Mouse (Mus musculus) heart, postnatal 25 days (tissue): ENCODE measurements around the gene Gm14137. TPM values are rescaled to one million over a fixed set of nuclear protein-coding genes. Genes with fewer than 3 reads are reported as not detected.

Source experiments
- DNase-seq: peaks from one replicate; pipeline ENCODE4 v3.0.0; 2022; ENCODE audit warnings: low spot score
- intact Hi-C: fragments of 180-260 bp; cut with DNase I; formaldehyde crosslinking; loops from one replicate; pipeline ENCODE4 v1.15.1; 2025
- total RNA-seq, 2 experiments: library from RNA; stranded (reverse); gene quantifications; 2 replicates each; pipeline ENCODE4 v1.2.3; 2021

Gm14137 gene
- total RNA-seq = under 1 TPM in 1 of 2 experiments, not detected in 1; 0.08 TPM

DNA sequence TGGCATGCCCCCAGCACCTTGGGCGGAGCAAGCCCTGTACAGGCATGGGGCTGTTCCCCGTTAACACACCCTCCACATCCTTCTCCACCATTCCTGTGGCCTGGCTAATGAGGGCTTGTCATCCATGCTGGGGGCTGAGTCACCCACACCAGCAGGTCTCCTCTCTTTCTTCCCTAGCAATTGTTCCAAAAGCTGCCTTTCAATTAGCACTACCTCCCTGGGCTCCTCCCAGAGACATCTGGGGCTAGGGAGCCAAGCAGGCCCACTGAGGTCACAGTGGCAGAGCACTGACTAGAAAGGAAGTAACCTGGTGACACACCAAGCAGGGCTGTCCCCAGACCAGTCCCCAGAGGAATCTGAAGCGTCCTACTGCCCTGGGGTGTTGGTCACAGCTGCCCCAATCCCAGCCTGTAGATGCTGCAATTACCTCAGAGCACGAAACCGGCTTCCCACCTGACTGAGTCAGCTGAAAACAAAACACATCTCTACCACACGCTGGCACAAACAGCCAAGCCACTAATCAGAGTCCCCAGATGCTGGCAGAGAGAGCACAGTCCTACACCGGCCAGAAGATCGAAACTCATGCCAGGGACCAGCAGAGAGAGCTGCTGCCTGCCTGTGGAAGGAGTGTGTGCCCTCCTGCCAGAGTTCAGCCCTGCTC lies at the start of gene Gm14137:
Gm14137 (plus strand) TSS at position 519 of the 661 bp plus-strand sequence.
- DNase-seq = no peak
- intact Hi-C loops = no loop called here

GRCm38 (mm10) chr2:119136346-119136898 lies 37.9 kb upstream of the Gm14137 start:
- intact Hi-C loops = no loop called here
- no peak for DNase-seq

GRCm38 (mm10) chr2:119145199-119145598 lies 29.1 kb upstream of the Gm14137 start:
- intact Hi-C loops = no loop called here
- DNase-seq = no peak

GRCm38 (mm10) chr2:119146435-119146834 lies 27.9 kb upstream of the Gm14137 start:
- intact Hi-C loops = no loop called here
- DNase-seq = no peak

DNA sequence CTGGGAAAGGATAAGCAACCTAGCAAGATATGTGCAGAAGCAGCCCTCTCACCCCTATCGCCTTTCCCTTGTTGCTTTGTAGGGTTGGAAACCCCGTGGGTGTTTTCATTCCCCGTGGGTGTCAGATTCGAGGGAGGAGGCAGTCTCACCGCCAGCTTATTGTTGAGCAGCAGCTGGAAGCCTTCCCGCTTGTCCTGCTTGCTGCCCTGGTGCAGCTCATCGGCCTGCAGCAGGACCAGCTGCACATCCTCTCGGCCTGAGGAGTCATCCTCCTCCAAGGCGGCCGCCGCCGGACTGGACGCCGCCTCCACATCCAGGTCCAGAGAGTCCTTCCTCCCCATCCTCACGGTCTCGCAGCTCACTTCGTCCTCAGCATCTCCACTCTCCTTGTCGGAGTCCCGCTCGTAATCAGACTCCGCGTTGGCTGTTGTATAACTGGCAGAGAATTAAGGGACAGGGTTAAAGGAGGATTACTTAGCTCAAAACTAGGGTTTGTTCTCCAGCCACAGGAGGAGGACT lies 27.1 kb upstream of the Gm14137 start:
- DNase-seq = no peak
- intact Hi-C loops = no loop called here

GRCm38 (mm10) chr2:119147775-119148174 lies 26.5 kb upstream of the Gm14137 start:
- intact Hi-C loops = no loop called here
- DNase-seq = no peak

DNA sequence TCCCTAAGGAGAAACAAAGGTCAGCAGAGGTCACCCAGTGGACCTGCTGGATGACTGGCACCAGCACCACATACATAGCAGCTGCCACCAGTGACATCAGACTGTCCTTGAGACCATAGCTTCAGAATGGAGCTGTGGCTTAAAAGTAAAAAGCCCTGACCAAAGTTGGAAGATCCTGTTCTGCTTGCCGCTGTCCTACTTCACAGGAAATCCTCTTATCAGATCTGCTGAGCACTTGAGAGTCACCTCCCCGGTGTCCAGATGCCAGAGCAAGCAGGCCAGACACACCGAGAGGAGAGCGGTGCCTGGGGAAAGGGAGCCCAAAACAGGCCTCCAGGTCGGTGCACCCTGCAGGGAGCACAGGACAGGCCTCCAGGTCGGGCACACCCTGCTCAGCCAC lies 22.1 kb upstream of the Gm14137 start:
- intact Hi-C loops = loop anchor here (5.0 kb wide), 1 partner anchor 135 kb away; the partner anchor contains the start of gene Vps18
- no peak for DNase-seq

DNA sequence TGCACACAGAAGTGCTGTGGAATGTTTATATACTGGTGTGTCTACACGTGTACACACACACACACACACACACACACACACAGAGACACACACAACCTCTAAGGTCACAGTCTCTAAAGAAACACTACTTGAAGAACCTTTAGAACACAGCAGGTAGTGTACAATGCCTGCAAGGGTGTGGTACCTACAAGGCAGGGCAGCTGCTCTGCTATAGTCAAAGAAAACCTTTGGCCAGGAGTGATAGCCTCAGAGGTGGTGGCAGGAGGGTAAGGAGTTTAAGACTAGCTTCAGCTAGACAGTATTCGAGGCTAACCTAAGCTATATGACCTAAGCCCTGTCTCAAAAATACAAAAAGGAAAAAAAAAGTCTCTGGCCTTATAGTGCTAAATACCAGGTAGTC lies 19.6 kb upstream of the Gm14137 start:
- DNase-seq = no peak
- intact Hi-C loops = loop anchor here (5.0 kb wide), 2 partner anchors 42 to 133 kb away; partner anchors contain the start of genes Rad51 and Vps18

- DNase-seq = no peak
- intact Hi-C loops = loop anchor here (5.0 kb wide), 1 partner anchor 43 kb away; the partner anchor contains the start of gene Rad51
These were observed 18.9 kb upstream of the Gm14137 start for GRCm38 (mm10) chr2:119155388-119155787.

- DNase-seq = peak; percentile 3
These were observed 18.1 kb upstream of the Gm14137 start for GRCm38 (mm10) chr2:119156081-119156680.

GRCm38 (mm10) chr2:119156681-119157572 lies 17.4 kb upstream of the Gm14137 start, which contains the start of gene Rmdn3:
Gene Rmdn3, minus strand, starts transcription at chr2:119157034.
- DNase-seq = peak; percentile 84
- intact Hi-C loops = loop anchor here (2.0 to 5.0 kb wide), 2 partner anchors 32 to 45 kb away; partner anchors contain the start of gene Rad51

More at GRCm38 (mm10) chr2:119156081-119156680, 18.1 kb upstream of the Gm14137 start:
- intact Hi-C loops = loop anchor here (2.0 to 5.0 kb wide), 2 partner anchors 33 to 44 kb away; partner anchors contain the start of gene Rad51

GRCm38 (mm10) chr2:119157836-119158235 lies 16.5 kb upstream of the Gm14137 start:
- no peak for DNase-seq
- intact Hi-C loops = loop anchor here (2.0 to 5.0 kb wide), 2 partner anchors 31 to 46 kb away; partner anchors contain the start of gene Rad51

DNA sequence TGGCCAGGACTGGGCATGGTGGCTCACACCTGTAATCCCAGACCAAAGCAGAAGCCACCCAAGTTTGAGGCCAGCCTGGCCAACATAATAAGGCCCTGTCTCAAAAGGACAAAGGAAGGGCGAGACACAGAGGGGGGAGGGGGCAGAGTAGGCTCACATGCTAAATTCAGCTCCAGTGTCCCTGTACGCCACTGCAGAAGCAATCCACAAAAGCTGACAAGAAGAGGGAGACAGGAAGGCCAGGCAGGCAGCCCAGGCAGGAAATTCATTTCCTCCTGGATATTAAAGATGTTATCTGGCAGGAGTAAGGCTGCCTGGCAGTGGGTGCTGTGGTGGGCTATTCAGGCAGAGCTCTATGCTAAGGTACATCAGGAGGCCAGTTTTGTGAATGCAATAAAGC lies 13.1 kb upstream of the Gm14137 start:
- no peak for DNase-seq
- intact Hi-C loops = no loop called here

DNA sequence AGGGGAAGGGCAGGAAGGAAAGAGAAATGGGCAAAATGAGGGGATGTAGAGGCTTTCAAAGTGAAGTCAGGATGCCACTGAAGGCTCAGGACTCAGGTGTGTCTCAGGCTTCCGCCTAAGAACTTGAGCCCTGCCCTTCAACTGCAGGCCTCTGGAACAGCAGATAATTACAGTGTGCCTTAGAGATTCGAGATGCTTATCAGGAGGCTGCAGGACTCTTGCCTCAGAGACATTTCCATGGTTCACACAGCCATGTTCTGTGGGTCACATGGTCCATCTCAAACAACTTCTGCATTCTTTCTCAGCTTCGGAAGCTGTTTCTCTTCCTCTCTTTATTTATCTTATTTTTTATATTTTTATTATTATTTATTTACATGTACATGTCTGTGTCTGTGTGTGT lies 11.2 kb upstream of the Gm14137 start:
- DNase-seq = no peak
- intact Hi-C loops = no loop called here

- DNase-seq = no peak
- intact Hi-C loops = no loop called here
These were observed 10.3 kb upstream of the Gm14137 start for GRCm38 (mm10) chr2:119163999-119164398.

DNA sequence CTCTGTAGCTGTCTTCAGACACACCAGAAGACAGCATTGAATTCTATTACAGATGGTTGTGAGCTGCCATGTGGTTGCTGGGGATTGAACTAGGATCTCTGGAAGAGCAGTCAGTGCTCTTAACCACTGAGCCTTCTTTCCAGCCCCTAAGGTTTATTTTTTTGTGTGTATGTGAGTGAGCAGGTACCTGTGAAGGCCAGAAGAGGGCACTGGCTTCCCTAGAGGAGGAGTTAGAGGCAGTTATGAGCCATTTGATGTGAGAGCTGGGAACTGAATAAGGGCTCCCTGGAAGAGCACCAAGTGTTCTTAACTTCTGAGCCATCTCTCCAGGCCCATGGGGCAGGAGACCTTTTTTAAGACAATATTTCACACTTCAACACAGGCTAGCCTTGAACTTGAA lies 8.9 kb upstream of the Gm14137 start:
- no peak for DNase-seq
- intact Hi-C loops = no loop called here

GRCm38 (mm10) chr2:119166901-119167865 lies 7.1 kb upstream of the Gm14137 start, which contains the start of gene Gchfr:
Gene Gchfr, plus strand, starts transcription at chr2:119167773.
- peak; percentile 41 for DNase-seq
- intact Hi-C loops = no loop called here

GRCm38 (mm10) chr2:119167866-119168256 lies 6.4 kb upstream of the Gm14137 start:
- intact Hi-C loops = no loop called here
- no peak for DNase-seq
